Mouse (Mus musculus) adrenal gland, adult 18-20 months (tissue): ENCODE results near the gene Unc13d. TPM values are rescaled to one million over a fixed set of nuclear protein-coding genes. Genes with fewer than 3 reads are reported as not detected.
"Not testable (repeated sequence)": the region's sequence is repeated elsewhere in the genome, so short reads cannot be mapped to it uniquely, and the experiment has no call there.

Experiments used
- DNase-seq, 2 experiments: peaks; one replicate each; pipeline ENCODE4 v3.0.0; 2021 to 2022; ENCODE audit warnings: low spot score in 2 of 2
- total RNA-seq, 2 experiments: library from RNA; stranded (reverse); gene quantifications; 1 replicate in 1 of 2; 2 replicates in 1 of 2; pipeline ENCODE4 v1.2.3; 2021

The Unc13d gene
- total RNA-seq, 2 experiments from 2014 or later = 1.0 to 1.3 TPM

- no peak for DNase-seq
These were observed 23.1 kb upstream of the Unc13d start for GRCm38 (mm10) chr11:116100839-116101238.

- no peak for DNase-seq
These were observed 22.6 kb upstream of the Unc13d start for GRCm38 (mm10) chr11:116100385-116100784.

GRCm38 (mm10) chr11:116099462-116099861, 21.7 kb upstream of the Unc13d start:
- DNase-seq = no peak

GRCm38 (mm10) chr11:116098711-116099460, 21.1 kb upstream of the Unc13d start:
- DNase-seq = no peak

- no peak for DNase-seq
These were observed 18.7 kb upstream of the Unc13d start for GRCm38 (mm10) chr11:116096213-116097108.

GRCm38 (mm10) chr11:116095573-116095972, 17.8 kb upstream of the Unc13d start:
- peak; percentile 40 to 47 for DNase-seq

- DNase-seq = peak in 1 of 2 experiments; percentile 25
These were observed 16.2 kb upstream of the Unc13d start for GRCm38 (mm10) chr11:116093771-116094565.

GRCm38 (mm10) chr11:116092959-116093358, 15.2 kb upstream of the Unc13d start:
- DNase-seq = not testable (repeated sequence)

GRCm38 (mm10) chr11:116091591-116091990, 13.8 kb upstream of the Unc13d start:
- no peak for DNase-seq

GRCm38 (mm10) chr11:116089545-116089944, 11.8 kb upstream of the Unc13d start:
- DNase-seq = no peak

- DNase-seq = no peak
These were observed 11.1 kb upstream of the Unc13d start for GRCm38 (mm10) chr11:116088741-116089394.

GRCm38 (mm10) chr11:116088188-116088587, 10.4 kb upstream of the Unc13d start:
- no peak for DNase-seq

- peak; percentile 86 to 91 for DNase-seq
These were observed 9.7 kb upstream of the Unc13d start for GRCm38 (mm10) chr11:116087194-116088130.

- DNase-seq = peak; percentile 89 to 91
These were observed 8.8 kb upstream of the Unc13d start, which contains the start of gene Wbp2 for GRCm38 (mm10) chr11:116086258-116087193. TSS of gene Wbp2 (minus strand) at chr11:116086995.

GRCm38 (mm10) chr11:116084166-116084565, 6.4 kb upstream of the Unc13d start:
- no peak for DNase-seq

GRCm38 (mm10) chr11:116083096-116083672, 5.4 kb upstream of the Unc13d start:
- no peak for DNase-seq

- DNase-seq = peak; percentile 37 to 59
These were observed 3.3 kb upstream of the Unc13d start for GRCm38 (mm10) chr11:116081081-116081480.

- DNase-seq = no peak
These were observed 1.8 kb upstream of the Unc13d start for GRCm38 (mm10) chr11:116079511-116079910.
